Mouse (Mus musculus) lung, embryonic 14.5 days (tissue): ENCODE measurements at regions not wholly inside any gene's neighbourhood (a gene's known extent, or its start where the extent isn't known, plus 50 kb on each side); places are given as distances from the start of the nearest gene placed in this dataset.

Experiments
- ATAC-seq: fragments of 200-750 bp; cut with Nextera tagmentation; 2 replicates; pipeline ENCODE4 v1.8.0; 2017; ENCODE audit warnings: mild to moderate bottlenecking, moderate TSS enrichment, moderate library complexity; ENCODE audit not compliant: insufficient read depth
- DNase-seq: peaks from one replicate; pipeline ENCODE4 v3.0.0-alpha.2; 2015
- H3K27ac ChIP-seq: fragments of 300-500 bp; sonication (generic); 2 replicates; pipeline ENCODE4 v1.5.1; 2014; ENCODE audit warnings: low read depth, mild to moderate bottlenecking, moderate library complexity
- H3K27me3 ChIP-seq: fragments of 300-500 bp; sonication (generic); 2 replicates; pipeline ENCODE4 v1.6.1; 2014; ENCODE audit warnings: low read length, control low read depth; ENCODE audit not compliant: insufficient read depth
- H3K36me3 ChIP-seq: fragments of 300-500 bp; sonication (generic); 2 replicates; pipeline ENCODE4 v1.6.1; 2014; ENCODE audit warnings: control low read depth; ENCODE audit not compliant: insufficient read depth
- H3K4me1 ChIP-seq: fragments of 300-500 bp; sonication (generic); 2 replicates; pipeline ENCODE4 v1.6.1; 2014; ENCODE audit warnings: antibody characterized with exemption, control low read depth; ENCODE audit not compliant: insufficient read depth
- H3K4me2 ChIP-seq: fragments of 300-500 bp; sonication (generic); 2 replicates; pipeline ENCODE4 v1.6.1; 2014; ENCODE audit warnings: mild to moderate bottlenecking
- H3K4me3 ChIP-seq: fragments of 300-500 bp; sonication (generic); 2 replicates; pipeline ENCODE4 v1.5.1; 2014; ENCODE audit warnings: low read depth, low read length
- H3K9ac ChIP-seq: fragments of 300-500 bp; sonication (generic); 2 replicates; pipeline ENCODE4 v1.6.1; 2014
- H3K9me3 ChIP-seq: fragments of 300-500 bp; sonication (generic); 2 replicates; pipeline ENCODE4 v1.6.1; 2016; ENCODE audit warnings: low read depth, low read length, control low read depth
- CTCF ChIP-seq: IDR thresholded peaks from 2 replicates; pipeline ENCODE4 v1.5.1; 2016; ENCODE audit warnings: antibody characterized with exemption, low read depth
- WGBS: fragments of 180-500 bp; shearing (Covaris S2); extraction: QIAGEN DNeasy Blood & Tissue Kit; methylation state at CpG from one replicate; pipeline ENCODE4 v1.1.7; 2014; 5-methylcytosine and 5-hydroxymethylcytosine counted together

DNA sequence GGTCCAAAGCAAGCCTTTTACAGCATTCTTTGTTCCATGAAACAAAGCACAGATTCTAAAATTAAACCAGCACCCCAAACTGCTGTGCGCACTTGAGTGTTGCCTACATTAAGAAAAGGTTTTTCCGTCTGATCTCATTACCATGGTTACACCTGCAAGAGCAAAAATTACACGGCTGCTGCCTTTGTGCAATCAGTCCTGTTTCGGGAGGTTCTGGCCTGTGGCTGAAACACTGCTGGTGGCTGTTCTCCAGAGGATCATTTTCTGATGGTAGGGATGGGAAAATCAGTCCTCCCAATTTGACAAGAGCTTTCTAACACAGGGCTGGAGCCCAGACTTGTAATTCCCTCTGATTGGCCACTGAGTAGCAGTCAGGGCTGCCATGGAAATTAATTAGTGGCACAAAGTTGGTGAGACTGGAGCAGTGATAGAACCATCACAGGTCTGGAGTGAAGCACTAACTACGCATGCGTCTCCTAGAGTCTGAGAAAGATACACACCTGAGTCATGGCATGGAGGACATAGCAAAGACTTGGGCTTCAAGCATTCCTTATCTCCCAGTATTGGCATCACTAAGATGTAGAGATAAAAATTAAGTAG is 114.8 kb upstream of the Fam49a start:
- no peak for TF ChIP-seq CTCF
- no peak for DNase-seq
- Histone ChIP-seq H3K36me3 (no peaks in the 10 kb centered on the region), H3K27me3 (no peaks in the 10 kb centered on the region), H3K4me3 (no peak overlapping the region), H3K9me3 (no peaks in the 10 kb centered on the region), H3K4me2 (no peak overlapping the region), H3K9ac (no peak overlapping the region), H3K4me1 (no peaks in the 10 kb centered on the region), H3K27ac (no peak overlapping the region)
- no peak for ATAC-seq
- WGBS = 78% methylated on average over 6 of the region's 6 CpGs

DNA sequence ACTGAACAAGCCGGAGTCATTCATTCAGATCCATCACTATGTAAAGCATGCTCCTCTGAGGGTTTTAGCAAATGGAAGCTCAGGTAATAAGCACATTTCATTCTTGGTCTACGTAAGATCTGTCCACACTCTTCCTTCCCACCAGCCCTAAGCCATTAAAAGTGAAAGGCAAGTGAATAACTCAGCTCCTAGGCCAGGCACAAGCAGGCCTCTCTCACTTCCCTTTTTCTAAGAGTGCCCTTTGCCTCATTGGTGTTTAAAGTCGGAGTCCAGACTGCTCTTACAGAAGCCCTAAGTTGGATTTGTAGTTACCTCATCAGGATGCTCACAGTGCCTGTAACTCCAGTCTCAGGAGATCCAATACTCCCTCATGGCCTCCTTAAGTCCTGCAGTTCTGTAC is 114.1 kb upstream of the Fam49a start:
- Histone ChIP-seq H3K27me3 (no peaks in the 10 kb centered on the region), H3K4me3 (no peak overlapping the region), H3K9ac (no peak overlapping the region), H3K4me2 (no peak overlapping the region), H3K9me3 (no peaks in the 10 kb centered on the region), H3K27ac (no peak overlapping the region), H3K4me1 (no peaks in the 10 kb centered on the region), H3K36me3 (no peaks in the 10 kb centered on the region)
- TF ChIP-seq CTCF = no peak
- DNase-seq (no peak), ATAC-seq (no peak)
- WGBS = 65% methylated on average over 3 of the region's 3 CpGs

DNA sequence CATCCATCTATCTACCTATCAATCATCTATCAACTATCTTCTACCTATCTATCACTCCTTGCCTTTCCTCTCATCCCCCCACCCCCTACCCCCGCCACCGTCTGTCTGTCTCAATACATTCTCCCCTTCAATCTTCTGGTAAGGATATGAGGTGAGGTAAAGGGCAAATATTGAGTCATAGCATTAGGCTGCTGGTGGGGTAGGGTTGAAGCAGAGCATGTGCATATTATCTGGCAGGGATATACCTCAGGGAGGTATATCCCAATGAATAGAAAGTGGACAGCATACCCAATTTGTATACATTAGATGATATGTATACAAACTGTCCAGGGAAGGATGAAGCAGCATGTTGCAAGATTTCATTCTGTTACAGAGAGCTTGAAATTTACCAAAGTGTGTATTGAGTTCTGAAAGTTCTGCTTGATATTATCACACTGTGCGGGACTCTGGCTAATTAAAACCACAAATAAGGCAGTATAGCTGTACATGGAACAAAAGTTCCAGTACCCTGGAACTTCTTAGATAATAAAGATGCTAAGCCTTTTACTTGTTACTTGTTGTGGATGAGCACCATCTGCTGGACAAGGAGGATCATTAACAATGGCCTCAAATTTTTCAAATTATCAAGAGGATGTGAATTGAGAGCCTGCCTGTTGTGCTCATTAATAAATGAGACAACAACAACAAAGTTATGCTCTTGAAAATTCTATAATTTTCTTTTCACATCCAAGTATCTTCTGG is 113.1 kb upstream of the Fam49a start:
- H3K4me2 ChIP-seq = no peak overlapping the region
- H3K9me3 ChIP-seq = no peaks in the 10 kb centered on the region
- H3K27ac ChIP-seq = no peak overlapping the region
- no peaks in the 10 kb centered on the region for H3K4me1 ChIP-seq
- H3K36me3 ChIP-seq = no peaks in the 10 kb centered on the region
- DNase-seq (peak; percentile 78), ATAC-seq (no peak)
- H3K4me3 ChIP-seq = no peak overlapping the region
- TF ChIP-seq CTCF = peak; percentile 61
- H3K27me3 ChIP-seq = no peaks in the 10 kb centered on the region
- H3K9ac ChIP-seq = no peak overlapping the region
- WGBS = 54% methylated on average over 3 of the region's 3 CpGs

DNA sequence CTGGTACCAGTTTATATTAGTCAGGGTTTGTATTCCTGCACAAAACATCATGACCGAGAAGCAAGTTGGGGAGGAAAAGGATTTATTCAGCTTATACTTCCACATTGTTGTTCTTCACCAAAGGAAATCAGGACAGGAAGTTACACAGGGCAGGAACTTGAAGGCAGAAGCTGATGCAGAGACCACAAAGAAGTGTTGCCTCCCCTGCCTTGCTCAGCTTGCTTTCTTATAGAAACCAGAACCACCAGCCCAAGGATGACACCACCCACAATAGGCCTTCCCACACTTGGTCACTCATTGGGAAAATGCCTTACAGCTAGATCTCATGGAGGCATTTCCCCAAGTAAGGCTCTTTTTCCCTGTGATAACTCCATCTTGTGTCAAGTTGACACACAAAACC is 97.5 kb upstream of the Fam49a start:
- Histone ChIP-seq H3K36me3 (no peaks in the 10 kb centered on the region), H3K27me3 (no peaks in the 10 kb centered on the region), H3K9ac (no peak overlapping the region), H3K27ac (no peak overlapping the region), H3K4me3 (no peak overlapping the region), H3K4me1 (no peaks in the 10 kb centered on the region), H3K4me2 (no peak overlapping the region), H3K9me3 (no peaks in the 10 kb centered on the region)
- no peak for ATAC-seq
- no peak for TF ChIP-seq CTCF
- WGBS = 64% methylated on average over 1 of the region's 1 CpGs
- DNase-seq = no peak

DNA sequence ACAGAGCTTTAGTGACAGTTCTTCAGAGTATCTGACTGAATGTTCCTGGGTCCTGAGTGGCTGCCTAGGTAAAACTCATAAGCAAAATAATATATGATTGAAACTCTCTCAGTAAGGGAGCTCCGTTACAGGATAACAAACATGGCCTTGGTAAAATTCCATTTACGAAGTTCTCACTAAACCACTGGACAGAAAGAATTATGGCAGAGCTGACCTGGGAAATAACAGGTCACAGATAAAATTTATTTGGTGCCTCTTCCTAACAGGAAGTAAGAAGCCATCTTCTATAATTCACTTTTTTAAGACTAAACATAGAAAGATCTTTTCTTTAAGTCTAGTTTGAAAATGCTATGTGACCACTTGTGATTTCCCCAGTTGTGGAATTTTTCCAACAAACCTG is 91.4 kb upstream of the Fam49a start:
- ATAC-seq (no peak), DNase-seq (no peak)
- Histone ChIP-seq H3K9ac (no peak overlapping the region), H3K4me3 (no peak overlapping the region), H3K27ac (no peak overlapping the region), H3K4me2 (no peak overlapping the region), H3K36me3 (no peaks in the 10 kb centered on the region), H3K27me3 (no peaks in the 10 kb centered on the region), H3K4me1 (no peaks in the 10 kb centered on the region), H3K9me3 (no peaks in the 10 kb centered on the region)
- TF ChIP-seq CTCF = no peak
- WGBS = 53% methylated on average over 2 of the region's 2 CpGs

DNA sequence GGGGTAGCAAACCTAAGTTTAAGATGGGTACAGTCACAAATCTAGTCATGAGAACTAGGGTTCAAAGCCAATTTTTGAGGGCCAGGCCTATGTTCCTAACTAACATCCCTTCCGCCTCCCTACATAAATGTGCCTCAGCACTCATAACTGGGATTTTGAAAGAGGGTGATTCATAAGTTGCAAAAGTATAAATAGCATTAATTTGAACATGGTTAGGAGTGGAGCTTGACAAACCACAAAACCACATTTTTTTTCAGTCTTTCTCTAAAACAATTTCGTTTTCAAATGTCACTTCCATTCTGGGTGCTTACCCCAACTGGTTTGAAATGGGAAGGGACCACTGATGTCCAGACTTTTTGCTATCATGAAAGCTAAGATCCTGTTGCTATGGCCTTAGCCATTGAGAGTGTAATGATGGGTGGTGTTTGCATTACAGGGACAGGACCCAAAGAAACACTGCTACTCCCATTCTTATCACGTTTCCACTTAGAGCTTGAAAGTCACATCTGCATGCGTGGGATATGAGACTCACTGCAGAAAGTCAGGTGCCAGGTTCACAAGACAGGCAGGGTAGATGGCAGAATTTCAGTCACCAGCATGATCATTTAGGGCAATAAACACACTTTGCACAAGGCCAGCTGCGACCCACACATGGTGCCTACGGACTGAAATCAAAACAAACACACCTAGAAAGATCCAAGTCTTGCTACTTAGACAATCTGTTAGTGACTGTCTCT is 89.7 kb upstream of the Fam49a start:
- DNase-seq (no peak), ATAC-seq (no peak)
- Histone ChIP-seq H3K4me1 (peaks cover 5% of the 10 kb centered on the region), H3K27ac (no peak overlapping the region), H3K36me3 (no peaks in the 10 kb centered on the region), H3K4me2 (no peak overlapping the region), H3K4me3 (no peak overlapping the region), H3K27me3 (no peaks in the 10 kb centered on the region), H3K9ac (no peak overlapping the region), H3K9me3 (no peaks in the 10 kb centered on the region)
- 41% methylated on average over 6 of the region's 6 CpGs for WGBS
- TF ChIP-seq CTCF = no peak
